ENCODE assay signal across 23 mouse cellular contexts in the genomic region with DNA sequence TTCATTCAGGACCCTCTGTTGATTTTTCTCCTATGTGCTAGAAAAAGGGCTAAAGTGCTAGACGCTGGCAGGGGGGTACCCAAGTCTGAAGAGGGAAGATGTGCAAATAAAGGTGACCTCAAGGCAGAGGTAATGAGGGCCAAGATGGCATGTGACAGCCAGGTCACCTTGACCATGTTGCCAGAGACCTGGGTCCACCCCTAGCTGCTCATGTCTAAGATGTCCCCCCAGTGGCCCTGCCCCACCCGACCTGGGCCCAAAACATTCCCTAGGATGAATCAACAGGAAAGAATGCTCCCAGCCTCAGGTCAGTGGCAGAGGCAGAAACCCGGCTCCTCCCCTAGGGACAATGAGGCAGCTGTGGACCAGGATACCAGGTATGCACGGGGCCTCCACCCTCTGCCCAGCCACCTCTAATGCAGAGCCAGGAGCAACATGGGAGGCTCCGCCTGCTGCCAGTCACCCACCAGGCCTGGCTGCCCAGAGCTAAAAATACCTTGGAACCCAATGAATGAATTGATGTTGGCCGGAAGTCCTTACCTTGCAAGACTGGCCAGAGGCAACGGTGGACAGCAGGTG. TPM values are rescaled to one million over a fixed set of nuclear protein-coding genes. Genes with fewer than 3 reads are reported as not detected.
DNase-seq lines count a peak whose midpoint lies in the region; ATAC-seq and TF ChIP-seq lines count a peak whose summit lies in the region.
"Had no signal": no experiment of that assay in that cellular context is flagged by ENCODE, and none has a peak within 500 bp of the region (broad histone marks: within the 10 kb centered on the region; RNA-seq: fewer than 3 reads in every experiment).

No protein-coding gene starts in this region.

- ATAC-seq in heart, embryonic 12.5 days (ENCODE audit: insufficient number of reproducible peaks, low FRiP score) = no peak
- peak; percentile 70 for ATAC-seq in Patski
- ATAC-seq: intestine, postnatal 0 days; midbrain, embryonic 15.5 days had no signal

- H3K4me2 ChIP-seq in heart, embryonic 12.5 days = no peak overlapping the region

- H3K4me1 ChIP-seq in heart, embryonic 12.5 days (replicated peaks) = peaks cover 16% of the 10 kb centered on the region

- H3K4me3 ChIP-seq in gastrocnemius, adult 2 months = peak overlapping the region; percentile 78; the same call in 1 of the 2 replicates
- H3K4me3 ChIP-seq in heart, embryonic 12.5 days = no peak overlapping the region

- intact Hi-C loops in gastrocnemius, adult 2 months (cut with DNase I) = no loop called here

- H3K9ac ChIP-seq in heart, embryonic 12.5 days = no peak overlapping the region
- H3K9ac ChIP-seq: hindbrain, embryonic 12.5 days; limb, embryonic 15.5 days; liver, embryonic 14.5 days; lung, embryonic 15.5 days; midbrain, embryonic 15.5 days had no signal

- no peak for TF ChIP-seq CTCF in gastrocnemius, adult 2 months (IDR thresholded peaks at IDR 0.05)
- TF ChIP-seq CTCF in Patski (IDR thresholded peaks at IDR 0.05) = no peak

- H3K27ac ChIP-seq in gastrocnemius, adult 2 months = peak overlapping the region; percentile 77
- H3K27ac ChIP-seq in heart, embryonic 12.5 days (ENCODE audit: poor library complexity, severe bottlenecking) = no peak overlapping the region
- H3K27ac ChIP-seq: heart, embryonic 15.5 days; hindbrain, embryonic 12.5 days; limb, embryonic 15.5 days; liver, embryonic 14.5 days; lung, embryonic 15.5 days; midbrain, embryonic 15.5 days had no signal

- CTCF ChIA-PET in Patski (lab: Charles Lee) = no interaction called here

- DNase-seq in gastrocnemius, adult 2 months = no peak
- no peak for DNase-seq in gastrocnemius, postnatal 10 days
- peak; percentile 33 for DNase-seq in heart, postnatal 4 days
- peak; percentile 89 for DNase-seq in 3T3-L1 (ENCODE audit: low read depth, low spot score)
- no peak for DNase-seq in Patski (ENCODE audit: low read depth, low spot score)
- no peak for DNase-seq in adrenal gland, postnatal 25 days
- no peak for DNase-seq in lung, adult 18-20 months
- DNase-seq: adrenal gland, postnatal 36 days; cerebellum, adult 9-10 months; left cerebral cortex, postnatal 4 days; lung, postnatal 4 days; right cerebral cortex, adult 18-20 months; thymus, postnatal 14 days had no signal

- no peaks in the 10 kb centered on the region for H3K9me3 ChIP-seq in heart, embryonic 12.5 days (replicated peaks)
- H3K9me3 ChIP-seq: heart, embryonic 15.5 days; hindbrain, embryonic 12.5 days; limb, embryonic 15.5 days; lung, embryonic 15.5 days; midbrain, embryonic 15.5 days had no signal

- peaks cover 41% of the 10 kb centered on the region for H3K27me3 ChIP-seq in heart, embryonic 12.5 days (replicated peaks)
- H3K27me3 ChIP-seq in Patski = no peaks in the 10 kb centered on the region

- no peaks in the 10 kb centered on the region for H3K36me3 ChIP-seq in heart, embryonic 12.5 days
- H3K36me3 ChIP-seq: heart, embryonic 15.5 days; hindbrain, embryonic 12.5 days; limb, embryonic 15.5 days; lung, embryonic 15.5 days; midbrain, embryonic 15.5 days had no signal

- POLR2A ChIA-PET in Patski (lab: Charles Lee) = interaction anchor here (1.7 kb wide), 1 partner anchor 13 kb away, joined by 5 read pairs; no protein-coding TSS in a partner anchor

- WGBS in heart, embryonic 12.5 days = 50% methylated on average over 7 of the region's 7 CpGs

- in situ Hi-C loops in Patski (cut with MboI; ENCODE audit: low pct_unique_long_range_greater_than_20kb) = no loop called here

RNA-seq across cellular contexts. Expression of a gene that starts 1.1 kb away (rescaled TPM):
- 1 to 10 TPM; 1.5 to 3.9 TPM for total RNA-seq in gastrocnemius, adult 2 months (2021)
- total RNA-seq in gastrocnemius, postnatal 10 days (2021) = 1 to 10 TPM; 2.2 to 4.8 TPM
- total RNA-seq in heart, postnatal 4 days (2021) = 1 to 10 TPM; 1.9 TPM
- 0.18 and 0.27 TPM in 2 replicates for polyA plus RNA-seq in heart, embryonic 12.5 days (2016; fragmentation: Nextera tagmentation; extraction: Ambion mirVana)
- polyA plus RNA-seq in Patski (2021) = 0.08 TPM
- 2.1 and 2.2 TPM in 2 replicates for total RNA-seq in adrenal gland, postnatal 25 days (2021)
- total RNA-seq: CH12.LX; megakaryocyte-erythroid progenitor cell, adult 5-6 weeks had no signal

Comparison
In these comparisons a context has a peak if more than half of its experiments do, and no peak if none do; other contexts are left out.
1. DNase-seq: peak in heart, postnatal 4 days (single experiment) and 3T3-L1 (single experiment); none in gastrocnemius, adult 2 months (single experiment), gastrocnemius, postnatal 10 days (single experiment), Patski (single experiment), adrenal gland, postnatal 25 days (single experiment) and lung, adult 18-20 months (0 of 2).